Mouse (Mus musculus) stomach, embryonic 15.5 days (tissue): ENCODE measurements around the gene Vps35l. TPM values are rescaled to one million over a fixed set of nuclear protein-coding genes. Genes with fewer than 3 reads are reported as not detected.
A peak's percentile ranks its signal among the peaks of the same experiment; 100 is the strongest.

Experiments used
- ATAC-seq: fragments of 200-750 bp; cut with Nextera tagmentation; 2 replicates; pipeline ENCODE4 v1.8.0; 2017; ENCODE audit warnings: low read depth, moderate number of reproducible peaks, moderate TSS enrichment; ENCODE audit not compliant: insufficient read depth, low FRiP score
- H3K27ac ChIP-seq: fragments of 300-500 bp; sonication (generic); 2 replicates; pipeline ENCODE4 v1.5.1; 2015; ENCODE audit warnings: mild to moderate bottlenecking, inconsistent platforms
- H3K27me3 ChIP-seq: fragments of 300-500 bp; sonication (generic); replicated peaks from 2 replicates; pipeline ENCODE4 v1.6.1; 2015; ENCODE audit warnings: inconsistent platforms
- H3K36me3 ChIP-seq: fragments of 300-500 bp; sonication (generic); 2 replicates; pipeline ENCODE4 v1.6.1; 2015; ENCODE audit warnings: inconsistent platforms
- H3K4me1 ChIP-seq: fragments of 300-500 bp; sonication (generic); 2 replicates; pipeline ENCODE4 v1.6.1; 2015; ENCODE audit warnings: inconsistent platforms
- H3K4me2 ChIP-seq: fragments of 300-500 bp; sonication (generic); 2 replicates; pipeline ENCODE4 v1.6.1; 2015; ENCODE audit warnings: mild to moderate bottlenecking, inconsistent platforms
- H3K4me3 ChIP-seq: fragments of 300-500 bp; sonication (generic); replicated peaks from 2 replicates; pipeline ENCODE4 v1.5.1; 2015; ENCODE audit warnings: inconsistent platforms
- H3K9ac ChIP-seq: fragments of 300-500 bp; sonication (generic); 2 replicates; pipeline ENCODE4 v1.6.1; 2015; ENCODE audit warnings: inconsistent platforms
- H3K9me3 ChIP-seq: fragments of 300-500 bp; sonication (generic); 2 replicates; pipeline ENCODE4 v1.6.1; 2016; ENCODE audit warnings: inconsistent platforms
- WGBS: fragments of 180-500 bp; shearing (Covaris S2); methylation state at CpG from one replicate; pipeline ENCODE4 v1.1.7; 2015; 5-methylcytosine and 5-hydroxymethylcytosine counted together
- polyA plus RNA-seq: library from polyadenylated mRNA; unstranded; fragments of >200 nt; fragmentation: Nextera tagmentation; extraction: Ambion mirVana; gene quantifications from 2 replicates; pipeline ENCODE4 v1.2.1, GENCODE M21; 2015

Vps35l gene
- polyA plus RNA-seq, 1 experiment from 2014 or later = 52.7 TPM

- Histone ChIP-seq H3K4me2 (no peak overlapping the region), H3K9me3 (no peaks in the 10 kb centered on the region), H3K4me3 (no peak overlapping the region), H3K36me3 (peaks cover 6% of the 10 kb centered on the region; the same call in 1 of the 2 replicates), H3K27me3 (no peaks in the 10 kb centered on the region), H3K27ac (no peak overlapping the region), H3K9ac (no peak overlapping the region), H3K4me1 (no peaks in the 10 kb centered on the region)
- peak; percentile 29; the same call in 1 of the 2 replicates for ATAC-seq
- WGBS = 76% methylated on average over 5 of the region's 5 CpGs
Measured at GRCm38 (mm10) chr7:118827975-118828416, 88.0 kb downstream of the Vps35l start.

GRCm38 (mm10) chr7:118837901-118838300, 97.9 kb downstream of the Vps35l start:
- ATAC-seq = no peak
- H3K27me3 ChIP-seq = no peaks in the 10 kb centered on the region

GRCm38 (mm10) chr7:118841030-118841745, 101.2 kb downstream of the Vps35l start:
- ATAC-seq = no peak
- no peak overlapping the region for H3K4me3 ChIP-seq
- 0 out of 2 replicates have a peak overlapping the region, but pooled peaks have one; percentile 26 for H3K27ac ChIP-seq
- H3K9ac ChIP-seq = no peak overlapping the region
- no peaks in the 10 kb centered on the region for H3K27me3 ChIP-seq
- no peaks in the 10 kb centered on the region for H3K4me1 ChIP-seq
- H3K36me3 ChIP-seq = peaks cover 65% of the 10 kb centered on the region
- H3K4me2 ChIP-seq = no peak overlapping the region
- 64% methylated on average over 8 of the region's 8 CpGs for WGBS
- H3K9me3 ChIP-seq = no peaks in the 10 kb centered on the region

More at GRCm38 (mm10) chr7:118837901-118838300, 97.9 kb downstream of the Vps35l start:
- Histone ChIP-seq H3K9ac (no peak overlapping the region), H3K9me3 (no peaks in the 10 kb centered on the region), H3K4me1 (no peaks in the 10 kb centered on the region), H3K36me3 (peaks cover 39% of the 10 kb centered on the region), H3K4me3 (no peak overlapping the region), H3K4me2 (no peak overlapping the region), H3K27ac (no peak overlapping the region)
- WGBS = 91% methylated on average over 5 of the region's 5 CpGs

- H3K4me3 ChIP-seq = no peak overlapping the region
- no peak overlapping the region for H3K9ac ChIP-seq
- H3K27me3 ChIP-seq = no peaks in the 10 kb centered on the region
- no peak overlapping the region for H3K4me2 ChIP-seq
- peaks cover 65% of the 10 kb centered on the region for H3K36me3 ChIP-seq
- no peak overlapping the region for H3K27ac ChIP-seq
- 25% methylated on average over 1 of the region's 1 CpGs for WGBS
- no peak for ATAC-seq
- H3K4me1 ChIP-seq = no peaks in the 10 kb centered on the region
- H3K9me3 ChIP-seq = no peaks in the 10 kb centered on the region
Measured at GRCm38 (mm10) chr7:118841796-118842195, 101.8 kb downstream of the Vps35l start.

- no peak for ATAC-seq
- no peaks in the 10 kb centered on the region for H3K4me1 ChIP-seq
- no peaks in the 10 kb centered on the region for H3K27me3 ChIP-seq
- H3K4me2 ChIP-seq = no peak overlapping the region
- H3K27ac ChIP-seq = no peak overlapping the region
- H3K9me3 ChIP-seq = no peaks in the 10 kb centered on the region
- H3K4me3 ChIP-seq = no peak overlapping the region
- 71% methylated on average over 4 of the region's 4 CpGs for WGBS
- H3K9ac ChIP-seq = no peak overlapping the region
- H3K36me3 ChIP-seq = peaks cover 64% of the 10 kb centered on the region
Measured at GRCm38 (mm10) chr7:118842938-118843337, 102.9 kb downstream of the Vps35l start.

- Histone ChIP-seq H3K4me3 (no peak overlapping the region), H3K36me3 (peaks cover 58% of the 10 kb centered on the region), H3K4me1 (peaks cover 13% of the 10 kb centered on the region), H3K27me3 (no peaks in the 10 kb centered on the region), H3K4me2 (no peak overlapping the region), H3K9ac (no peak overlapping the region), H3K27ac (no peak overlapping the region), H3K9me3 (no peaks in the 10 kb centered on the region)
- WGBS = 74% methylated on average over 5 of the region's 5 CpGs
- ATAC-seq = no peak
Measured at GRCm38 (mm10) chr7:118845141-118845540, 105.1 kb downstream of the Vps35l start.

GRCm38 (mm10) chr7:118846329-118846728, 106.3 kb downstream of the Vps35l start:
- H3K9me3 ChIP-seq = no peaks in the 10 kb centered on the region
- peaks cover 64% of the 10 kb centered on the region for H3K36me3 ChIP-seq
- H3K27ac ChIP-seq = no peak overlapping the region
- no peaks in the 10 kb centered on the region for H3K27me3 ChIP-seq
- peaks cover 19% of the 10 kb centered on the region for H3K4me1 ChIP-seq
- no peak overlapping the region for H3K9ac ChIP-seq
- H3K4me2 ChIP-seq = no peak overlapping the region
- no peak for ATAC-seq
- no peak overlapping the region for H3K4me3 ChIP-seq
- WGBS = 84% methylated on average over 4 of the region's 4 CpGs

GRCm38 (mm10) chr7:118848796-118849195, 108.8 kb downstream of the Vps35l start:
- Histone ChIP-seq H3K4me1 (peaks cover 19% of the 10 kb centered on the region), H3K27me3 (no peaks in the 10 kb centered on the region), H3K36me3 (peaks cover 65% of the 10 kb centered on the region), H3K9me3 (no peaks in the 10 kb centered on the region), H3K9ac (no peak overlapping the region), H3K27ac (peak overlapping the region; percentile 57), H3K4me3 (no peak overlapping the region), H3K4me2 (no peak overlapping the region)
- 60% methylated on average over 10 of the region's 10 CpGs for WGBS
- ATAC-seq = peak; percentile 68

GRCm38 (mm10) chr7:118849543-118850250, 109.7 kb downstream of the Vps35l start:
- no peak overlapping the region for H3K4me2 ChIP-seq
- H3K4me1 ChIP-seq = peaks cover 24% of the 10 kb centered on the region
- WGBS = 67% methylated on average over 5 of the region's 5 CpGs
- ATAC-seq = no peak
- H3K9ac ChIP-seq = no peak overlapping the region
- H3K27me3 ChIP-seq = no peaks in the 10 kb centered on the region
- H3K4me3 ChIP-seq = no peak overlapping the region
- H3K9me3 ChIP-seq = no peaks in the 10 kb centered on the region
- peak overlapping the region; percentile 57 for H3K27ac ChIP-seq
- H3K36me3 ChIP-seq = peaks cover 56% of the 10 kb centered on the region

- WGBS = 78% methylated on average over 9 of the region's 9 CpGs
- Histone ChIP-seq H3K9ac (no peak overlapping the region), H3K27me3 (no peaks in the 10 kb centered on the region), H3K4me3 (0 out of 2 replicates have a peak overlapping the region, but pooled peaks have one; percentile 1), H3K9me3 (no peaks in the 10 kb centered on the region), H3K36me3 (peaks cover 45% of the 10 kb centered on the region), H3K4me2 (no peak overlapping the region), H3K27ac (no peak overlapping the region), H3K4me1 (peaks cover 24% of the 10 kb centered on the region)
- no peak for ATAC-seq
Measured at GRCm38 (mm10) chr7:118850676-118851290, 110.8 kb downstream of the Vps35l start.

GRCm38 (mm10) chr7:118851571-118851970, 111.5 kb downstream of the Vps35l start:
- WGBS = 83% methylated on average over 7 of the region's 7 CpGs
- Histone ChIP-seq H3K9me3 (no peaks in the 10 kb centered on the region), H3K4me1 (peaks cover 24% of the 10 kb centered on the region), H3K36me3 (peaks cover 37% of the 10 kb centered on the region), H3K4me3 (no peak overlapping the region), H3K27ac (no peak overlapping the region), H3K4me2 (no peak overlapping the region), H3K27me3 (no peaks in the 10 kb centered on the region), H3K9ac (no peak overlapping the region)
- no peak for ATAC-seq

- Histone ChIP-seq H3K4me3 (no peak overlapping the region), H3K27me3 (no peaks in the 10 kb centered on the region), H3K9me3 (no peaks in the 10 kb centered on the region), H3K4me2 (no peak overlapping the region), H3K27ac (no peak overlapping the region), H3K9ac (no peak overlapping the region), H3K36me3 (peaks cover 30% of the 10 kb centered on the region), H3K4me1 (peaks cover 24% of the 10 kb centered on the region)
- WGBS = 82% methylated on average over 4 of the region's 4 CpGs
- ATAC-seq = no peak
Measured at GRCm38 (mm10) chr7:118852611-118853010, 112.6 kb downstream of the Vps35l start.
